Mouse (Mus musculus) forebrain, postnatal 0 days (tissue): Measurements from ENCODE around the gene Dip2a. TPM values are rescaled to one million over a fixed set of nuclear protein-coding genes. Genes with fewer than 3 reads are reported as not detected.

Experiments
- ATAC-seq: fragments of 200-750 bp; cut with Nextera tagmentation; 2 replicates; pipeline ENCODE4 v1.8.0; 2017; ENCODE audit warnings: mild to moderate bottlenecking, moderate library complexity
- DNase-seq: peaks from one replicate; pipeline ENCODE4 v3.0.0-alpha.2; 2015
- H3K27ac ChIP-seq: fragments of 300-500 bp; sonication (generic); 2 replicates; pipeline ENCODE4 v1.5.1; 2014; ENCODE audit warnings: low read depth, mild to moderate bottlenecking, antibody characterized with exemption, low read length, moderate library complexity, mixed read lengths
- H3K27me3 ChIP-seq: fragments of 300-500 bp; sonication (generic); 2 replicates; pipeline ENCODE4 v1.6.1; 2014; ENCODE audit warnings: mild to moderate bottlenecking, low read length, mixed read lengths; ENCODE audit not compliant: insufficient read depth
- H3K36me3 ChIP-seq: fragments of 300-500 bp; sonication (generic); 2 replicates; pipeline ENCODE4 v1.6.1; 2014; ENCODE audit warnings: mild to moderate bottlenecking, moderate library complexity; ENCODE audit not compliant: insufficient read depth
- H3K4me1 ChIP-seq: fragments of 300-500 bp; sonication (generic); 2 replicates; pipeline ENCODE4 v1.6.1; 2014; ENCODE audit warnings: antibody characterized with exemption; ENCODE audit not compliant: insufficient read depth
- H3K4me2 ChIP-seq: fragments of 300-500 bp; sonication (generic); 2 replicates; pipeline ENCODE4 v1.6.1; 2014; ENCODE audit warnings: low read depth, mild to moderate bottlenecking, moderate library complexity
- H3K4me3 ChIP-seq: fragments of 300-500 bp; sonication (generic); 2 replicates; pipeline ENCODE4 v1.5.1; 2014; ENCODE audit warnings: low read depth, low read length, mixed read lengths
- H3K9ac ChIP-seq: fragments of 300-500 bp; sonication (generic); 2 replicates; pipeline ENCODE4 v1.6.1; 2014; ENCODE audit warnings: mild to moderate bottlenecking
- H3K9me3 ChIP-seq: fragments of 300-500 bp; sonication (generic); 2 replicates; pipeline ENCODE4 v1.6.1; 2016; ENCODE audit warnings: low read length
- CTCF ChIP-seq: sonication (generic); IDR thresholded peaks from 2 replicates; pipeline ENCODE4 v1.5.1; 2016; ENCODE audit warnings: antibody characterized with exemption, control low read depth, low read depth
- WGBS: fragments of 180-500 bp; shearing (Covaris S2); extraction: QIAGEN DNeasy Blood & Tissue Kit; methylation state at CpG from one replicate; pipeline ENCODE4 v1.1.7; 2014; 5-methylcytosine and 5-hydroxymethylcytosine counted together
- polyA plus RNA-seq: library from polyadenylated mRNA; unstranded; fragments of >200 nt; fragmentation: Nextera tagmentation; extraction: Ambion mirVana; gene quantifications from 2 replicates; pipeline ENCODE4 v1.2.1, GENCODE M21; 2015
- total RNA-seq: library from RNA; depleted of rRNA; stranded (reverse); fragments of >200 nt; gene quantifications from 2 replicates; pipeline ENCODE4 v1.2.3, GENCODE M21; 2014

Gene Dip2a
- total and polyA plus RNA-seq, 2 experiments from 2014 or later = 8.7 to 49.0 TPM

GRCm38 (mm10) chr10:76288268-76288993 lies 56.7 kb downstream of the Dip2a start:
- H3K4me2 ChIP-seq = no peak overlapping the region
- no peaks in the 10 kb centered on the region for H3K27me3 ChIP-seq
- DNase-seq = no peak
- no peaks in the 10 kb centered on the region for H3K9me3 ChIP-seq
- no peak overlapping the region for H3K9ac ChIP-seq
- WGBS = 72% methylated on average over 11 of the region's 11 CpGs
- no peaks in the 10 kb centered on the region for H3K4me1 ChIP-seq
- no peak for ATAC-seq
- no peak overlapping the region for H3K4me3 ChIP-seq
- no peak overlapping the region for H3K27ac ChIP-seq
- H3K36me3 ChIP-seq = peaks cover 96% of the 10 kb centered on the region
- no peak for TF ChIP-seq CTCF

- H3K9ac ChIP-seq = no peak overlapping the region
- H3K4me2 ChIP-seq = no peak overlapping the region
- no peak for ATAC-seq
- no peaks in the 10 kb centered on the region for H3K27me3 ChIP-seq
- H3K36me3 ChIP-seq = peaks cover 81% of the 10 kb centered on the region
- TF ChIP-seq CTCF = no peak
- no peaks in the 10 kb centered on the region for H3K9me3 ChIP-seq
- no peaks in the 10 kb centered on the region for H3K4me1 ChIP-seq
- no peak overlapping the region for H3K4me3 ChIP-seq
- WGBS = 75% methylated on average over 5 of the region's 5 CpGs
- H3K27ac ChIP-seq = no peak overlapping the region
- DNase-seq = no peak
Measured at GRCm38 (mm10) chr10:76278541-76279097, 66.5 kb downstream of the Dip2a start.

- Histone ChIP-seq H3K36me3 (peaks cover 86% of the 10 kb centered on the region), H3K9ac (no peak overlapping the region), H3K9me3 (no peaks in the 10 kb centered on the region), H3K4me1 (no peaks in the 10 kb centered on the region), H3K4me3 (no peak overlapping the region), H3K27me3 (no peaks in the 10 kb centered on the region), H3K27ac (no peak overlapping the region), H3K4me2 (no peak overlapping the region)
- no peak for ATAC-seq
- 82% methylated on average over 10 of the region's 10 CpGs for WGBS
- TF ChIP-seq CTCF = no peak
- DNase-seq = no peak
Measured at GRCm38 (mm10) chr10:76275256-76275655, 69.8 kb downstream of the Dip2a start.

DNA sequence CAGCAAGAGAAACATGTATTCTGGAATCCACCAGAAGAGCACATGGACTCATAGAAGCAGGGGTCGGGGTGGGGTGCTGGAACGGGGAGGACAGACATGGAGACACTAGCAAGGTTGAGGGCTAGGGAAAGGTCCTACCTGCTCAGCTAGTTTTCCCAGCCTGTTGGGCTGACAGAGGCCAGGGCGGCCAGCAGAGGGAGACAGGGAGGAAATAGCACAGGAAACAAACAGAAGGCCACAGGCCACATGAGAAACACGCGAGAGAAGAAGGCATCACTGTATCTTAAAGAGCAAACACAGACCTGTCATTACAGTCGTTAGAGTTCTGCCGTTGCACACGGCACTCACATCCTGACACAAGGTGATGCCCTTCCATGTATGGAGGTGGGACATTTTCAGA lies 73.9 kb downstream of the Dip2a start:
- H3K4me1 ChIP-seq = no peaks in the 10 kb centered on the region
- no peaks in the 10 kb centered on the region for H3K9me3 ChIP-seq
- no peak overlapping the region for H3K4me3 ChIP-seq
- 0 out of 2 replicates have a peak, but pooled peaks have one; percentile 45 for ATAC-seq
- no peak overlapping the region for H3K4me2 ChIP-seq
- no peak overlapping the region for H3K9ac ChIP-seq
- peak; percentile 18 for DNase-seq
- 57% methylated on average over 8 of the region's 8 CpGs for WGBS
- peak; percentile 60 for TF ChIP-seq CTCF
- no peak overlapping the region for H3K27ac ChIP-seq
- H3K27me3 ChIP-seq = no peaks in the 10 kb centered on the region
- H3K36me3 ChIP-seq = peaks cover 81% of the 10 kb centered on the region

DNA sequence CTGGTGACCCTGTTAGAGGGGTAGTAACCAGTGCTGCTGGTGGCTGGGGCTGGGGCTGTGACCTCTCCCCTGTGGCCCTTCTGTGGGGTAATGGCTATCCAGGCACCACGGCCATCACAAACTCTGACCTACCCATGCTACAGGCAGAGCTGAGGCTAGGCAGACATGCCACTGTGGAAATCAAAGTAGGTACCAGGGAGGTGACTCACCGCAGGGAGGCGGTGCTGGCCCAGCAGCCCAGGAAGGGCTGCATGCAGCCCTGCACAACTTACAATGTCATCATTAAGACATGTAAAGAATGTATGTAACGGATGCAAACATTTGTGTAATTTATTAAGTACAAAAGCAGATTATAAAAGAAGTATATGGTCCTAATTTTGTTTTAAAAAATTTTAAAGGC lies 82.7 kb downstream of the Dip2a start:
- Histone ChIP-seq H3K9me3 (no peaks in the 10 kb centered on the region), H3K4me3 (no peak overlapping the region), H3K9ac (no peak overlapping the region), H3K36me3 (peaks cover 40% of the 10 kb centered on the region), H3K4me1 (no peaks in the 10 kb centered on the region), H3K27ac (no peak overlapping the region), H3K4me2 (no peak overlapping the region), H3K27me3 (no peaks in the 10 kb centered on the region)
- DNase-seq (no peak), ATAC-seq (no peak)
- TF ChIP-seq CTCF = no peak
- WGBS = 84% methylated on average over 4 of the region's 4 CpGs

GRCm38 (mm10) chr10:76261447-76261846 lies 83.6 kb downstream of the Dip2a start:
- Histone ChIP-seq H3K4me1 (no peaks in the 10 kb centered on the region), H3K9ac (no peak overlapping the region), H3K9me3 (no peaks in the 10 kb centered on the region), H3K27me3 (no peaks in the 10 kb centered on the region), H3K4me2 (no peak overlapping the region), H3K4me3 (no peak overlapping the region), H3K27ac (no peak overlapping the region), H3K36me3 (peaks cover 33% of the 10 kb centered on the region)
- WGBS = 87% methylated on average over 3 of the region's 3 CpGs
- no peak for TF ChIP-seq CTCF
- DNase-seq = no peak
- no peak for ATAC-seq

DNA sequence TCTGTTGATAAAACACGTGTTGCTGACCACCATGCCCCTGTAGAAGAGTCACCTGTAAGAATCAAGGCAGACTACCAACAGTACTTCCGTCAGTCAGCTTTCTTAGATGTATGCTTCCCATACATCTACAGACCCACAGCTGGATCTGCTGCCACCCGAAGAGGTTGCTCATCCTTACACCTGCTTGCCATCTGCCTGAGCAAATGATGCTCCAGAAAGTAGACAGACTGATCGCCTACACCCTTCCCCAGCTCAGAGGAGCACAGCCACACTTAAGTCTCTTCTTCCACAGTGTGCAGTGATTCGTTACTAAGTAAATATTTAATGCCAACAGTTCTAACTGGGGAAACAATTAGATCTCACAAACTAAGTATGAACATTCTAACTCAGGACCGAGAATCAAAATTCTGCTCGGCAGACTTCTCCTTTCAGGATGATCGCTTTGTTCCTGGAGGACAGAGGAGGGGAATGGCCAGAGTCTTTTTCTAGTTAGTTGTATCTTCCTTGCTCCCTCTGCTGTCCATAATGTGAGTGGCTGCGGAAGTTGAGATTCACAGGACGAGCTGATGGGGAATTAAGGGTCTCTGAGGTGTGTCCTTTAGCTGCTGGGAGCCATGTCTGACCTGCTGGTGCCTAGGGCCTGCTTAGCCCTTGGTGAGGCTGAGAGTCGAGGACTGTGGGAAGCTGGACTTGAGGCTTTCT lies 84.6 kb downstream of the Dip2a start:
- DNase-seq (peak; percentile 26), ATAC-seq (0 out of 2 replicates have a peak, but pooled peaks have one; percentile 15)
- TF ChIP-seq CTCF = peak; percentile 61
- no peaks in the 10 kb centered on the region for H3K9me3 ChIP-seq
- H3K4me1 ChIP-seq = no peaks in the 10 kb centered on the region
- H3K4me3 ChIP-seq = no peak overlapping the region
- no peaks in the 10 kb centered on the region for H3K27me3 ChIP-seq
- no peak overlapping the region for H3K9ac ChIP-seq
- H3K36me3 ChIP-seq = peaks cover 24% of the 10 kb centered on the region
- no peak overlapping the region for H3K4me2 ChIP-seq
- 59% methylated on average over 11 of the region's 11 CpGs for WGBS
- no peak overlapping the region for H3K27ac ChIP-seq
